Mouse (Mus musculus): Measurements from ENCODE around the gene Jmy. TPM values are rescaled to one million over a fixed set of nuclear protein-coding genes. Genes with fewer than 3 reads are reported as not detected.
"Not testable (repeated sequence)": the region's sequence is repeated elsewhere in the genome, so short reads cannot be mapped to it uniquely, and the experiment has no call there.

Jmy gene
- 10 to 100 TPM; 37.4 to 41.0 TPM for total RNA-seq (2021)
- long read RNA-seq, experiment 1, partial matches to known transcripts = 2 of 9 reads
- long read RNA-seq, experiment 1, other reads (novel, unspliced or antisense) = 7 of 9 reads
- long read RNA-seq, experiment 2, full-length matches to known transcripts = 1 of 5 reads
- long read RNA-seq, experiment 2, partial matches to known transcripts = 0 of 5 reads
- long read RNA-seq, experiment 2, other reads (novel, unspliced or antisense) = 4 of 5 reads

DNA sequence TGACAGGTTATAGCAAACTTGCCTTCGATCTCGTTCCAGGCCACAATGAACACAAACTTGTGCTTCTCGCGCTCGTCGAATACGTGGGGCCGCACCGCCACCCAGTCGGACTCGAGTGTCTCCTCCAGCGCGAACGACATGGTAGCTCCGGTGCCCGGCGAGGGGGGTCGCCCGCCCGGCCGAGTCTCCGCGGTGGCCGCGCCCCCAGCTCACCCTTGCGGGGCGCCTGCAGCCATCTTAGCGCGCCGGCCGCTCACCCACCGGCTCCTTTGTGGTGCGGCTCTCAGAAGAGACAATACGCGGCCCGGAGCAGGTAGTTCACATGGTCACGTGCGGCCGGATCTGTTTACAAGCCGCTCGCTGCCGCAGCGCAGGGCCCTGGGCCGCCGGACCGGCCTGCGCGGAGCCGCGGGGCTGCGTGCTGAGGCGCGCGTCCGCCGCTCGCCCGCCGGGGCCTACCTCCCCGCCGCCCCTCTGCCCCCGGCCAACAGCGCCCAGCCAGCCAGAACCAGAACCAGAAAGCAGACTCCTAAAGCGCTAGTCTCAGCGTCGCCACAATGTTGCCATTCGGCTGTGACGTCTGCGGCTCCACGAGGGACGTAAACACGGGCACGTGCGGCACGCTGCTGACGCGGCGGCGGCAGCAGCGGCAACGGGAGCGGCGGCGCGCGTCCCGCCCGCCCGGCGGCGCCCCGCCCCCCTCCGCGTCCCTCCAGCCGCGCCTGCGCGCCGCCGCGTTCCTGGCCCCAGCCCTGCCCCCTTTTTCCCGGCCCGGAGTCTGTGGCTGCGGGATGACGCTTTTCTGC, at the start of gene Jmy:
Gene Jmy, minus strand, starts transcription at position 642 of the 806 bp plus-strand sequence.
- intact Hi-C loops (cut with DNase I) = loop anchor here (2.0 kb wide), 3 partner anchors 47 to 197 kb away; no protein-coding TSS in a partner anchor

GRCm38 (mm10) chr13:93547641-93548040, 48.0 kb upstream of the Jmy start:
- Histone ChIP-seq H3K4me3 (no peak overlapping the region), H3K27ac (no peak overlapping the region)
- no peak for TF ChIP-seq CTCF (IDR thresholded peaks at IDR 0.05)
- intact Hi-C loops (cut with DNase I) = no loop called here
- DNase-seq (ENCODE audit: extremely low spot score in 1 of 2, low spot score in 2 of 2) = no peak

More for the DNA sequence above, at the start of gene Jmy:
- DNase-seq (ENCODE audit: extremely low spot score in 1 of 2, low spot score in 2 of 2) = peak; percentile 84 to 86
- peak within 1 kb of the TSS; percentile 99 for H3K4me3 ChIP-seq
- no peak for TF ChIP-seq CTCF (IDR thresholded peaks at IDR 0.05)
- H3K27ac ChIP-seq = peak within 1 kb of the TSS; percentile 92

DNA sequence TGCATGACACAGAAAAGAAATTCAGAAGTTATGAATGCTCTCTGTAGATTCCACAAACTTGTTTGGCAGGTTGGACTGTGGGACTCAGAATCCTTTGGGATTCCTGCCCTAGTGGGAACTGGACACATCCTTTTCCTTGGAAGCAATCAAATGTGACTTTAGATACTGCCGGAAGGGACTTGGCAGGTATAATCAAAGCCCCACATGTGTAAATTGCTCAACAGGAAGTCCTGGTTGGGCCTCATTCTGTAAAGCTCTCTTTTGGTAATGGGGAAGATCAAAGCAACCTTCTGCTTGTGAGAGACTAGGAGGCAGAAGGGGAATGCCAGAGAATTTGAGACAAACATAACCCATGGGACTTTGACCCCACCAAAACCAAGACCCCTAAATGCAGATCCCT, 46.4 kb upstream of the Jmy start:
- no peak for DNase-seq (ENCODE audit: extremely low spot score in 1 of 2, low spot score in 2 of 2)
- TF ChIP-seq CTCF (IDR thresholded peaks at IDR 0.05) = no peak
- Histone ChIP-seq H3K27ac (no peak overlapping the region), H3K4me3 (no peak overlapping the region)
- intact Hi-C loops (cut with DNase I) = no loop called here

DNA sequence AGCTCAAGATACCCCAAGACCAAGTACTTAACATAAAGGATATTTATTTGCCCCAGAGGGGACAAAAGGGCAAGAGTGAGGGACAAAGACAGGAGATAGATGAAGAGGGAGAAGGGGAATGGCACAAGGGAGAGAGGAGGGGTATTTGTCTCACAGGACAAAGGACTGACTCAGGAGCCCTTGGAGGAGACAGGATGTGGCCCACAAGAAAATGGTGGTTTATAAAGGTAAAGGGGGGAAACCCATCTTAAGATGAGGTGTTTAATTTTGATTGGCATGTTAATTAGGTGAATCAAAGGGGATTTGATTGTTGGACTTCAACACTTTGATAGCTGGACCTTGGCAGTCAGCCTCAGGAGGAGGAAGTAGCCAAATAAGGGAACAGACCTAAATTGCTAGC, 44.7 kb upstream of the Jmy start:
- Histone ChIP-seq H3K27ac (no peak overlapping the region), H3K4me3 (no peak overlapping the region)
- intact Hi-C loops (cut with DNase I) = no loop called here
- TF ChIP-seq CTCF (IDR thresholded peaks at IDR 0.05) = no peak
- DNase-seq (ENCODE audit: extremely low spot score in 1 of 2, low spot score in 2 of 2) = no peak

DNA sequence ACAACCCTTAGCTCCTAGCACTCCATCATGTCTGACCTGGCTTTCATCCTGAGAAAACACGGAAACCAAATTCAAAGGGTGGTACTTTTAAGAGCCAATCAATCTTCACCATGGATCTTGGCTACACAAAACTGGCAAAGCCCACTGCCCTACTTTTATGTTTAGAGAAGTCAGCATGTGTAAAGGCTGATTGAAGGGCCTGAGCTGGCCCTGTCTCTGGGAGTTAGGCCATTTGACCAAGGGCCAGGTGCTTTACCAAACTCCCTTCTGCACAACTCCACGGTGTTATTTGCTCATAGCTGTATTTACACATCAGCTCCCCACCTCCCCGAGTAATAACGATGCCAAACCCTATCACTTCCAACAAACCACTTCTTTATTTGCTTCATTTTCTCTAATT, 39.7 kb upstream of the Jmy start:
- no peak for DNase-seq (ENCODE audit: extremely low spot score in 1 of 2, low spot score in 2 of 2)
- intact Hi-C loops (cut with DNase I) = no loop called here
- TF ChIP-seq CTCF (IDR thresholded peaks at IDR 0.05) = no peak
- no peak overlapping the region for H3K4me3 ChIP-seq
- H3K27ac ChIP-seq = no peak overlapping the region

DNA sequence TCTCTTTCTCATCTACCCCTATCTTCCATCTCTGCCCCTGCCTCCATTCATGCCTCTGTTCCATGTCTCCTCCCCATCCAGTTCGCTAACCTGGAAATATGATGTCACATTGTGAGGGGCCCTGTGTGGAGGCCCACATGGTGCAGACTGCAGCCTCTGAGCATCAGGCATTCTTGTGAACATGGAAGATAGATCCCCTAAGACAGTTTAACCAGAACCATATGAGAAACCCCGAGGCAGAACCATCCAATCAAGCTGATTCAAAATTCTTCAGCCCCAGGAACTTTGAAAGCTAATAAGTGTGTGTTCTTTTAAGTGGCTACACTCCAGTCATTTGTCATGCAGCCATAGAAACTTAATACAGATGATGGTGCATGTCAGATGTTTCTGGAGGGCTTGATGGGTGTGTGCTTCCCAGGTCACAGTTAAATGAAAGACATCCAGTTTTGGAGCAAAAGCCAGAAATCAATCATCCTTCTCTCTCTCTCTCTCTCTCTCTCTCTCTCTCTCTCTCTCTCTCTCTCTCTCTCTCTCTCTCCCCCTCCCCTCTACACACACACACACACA, 19.2 kb upstream of the Jmy start:
- Histone ChIP-seq H3K4me3 (no peak overlapping the region), H3K27ac (no peak overlapping the region)
- DNase-seq (ENCODE audit: extremely low spot score in 1 of 2, low spot score in 2 of 2) = no peak
- intact Hi-C loops (cut with DNase I) = no loop called here
- no peak for TF ChIP-seq CTCF (IDR thresholded peaks at IDR 0.05)

DNA sequence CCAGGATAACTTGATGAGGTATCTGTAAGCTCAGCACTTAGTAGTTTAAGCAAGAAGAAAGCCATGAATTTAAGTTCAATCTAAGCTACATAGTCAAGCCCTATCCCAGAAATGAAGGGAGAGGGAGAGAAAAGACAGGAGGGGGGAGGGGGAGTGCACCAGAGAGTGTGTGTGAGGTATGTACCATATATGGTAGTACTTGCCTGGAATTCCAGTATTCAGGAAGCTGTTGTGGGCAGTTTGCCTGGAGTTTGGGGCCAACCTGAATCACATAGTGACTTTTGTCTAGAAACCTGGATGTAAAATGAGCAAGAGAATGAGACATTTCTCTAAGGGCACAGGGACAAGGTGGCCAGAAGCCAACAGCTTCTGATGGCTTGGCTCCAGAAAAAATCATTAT, 17.6 kb upstream of the Jmy start:
- H3K27ac ChIP-seq = no peak overlapping the region
- no peak overlapping the region for H3K4me3 ChIP-seq
- DNase-seq (ENCODE audit: extremely low spot score in 1 of 2, low spot score in 2 of 2) = no peak
- TF ChIP-seq CTCF (IDR thresholded peaks at IDR 0.05) = no peak
- intact Hi-C loops (cut with DNase I) = no loop called here

GRCm38 (mm10) chr13:93514000-93514795, 14.6 kb upstream of the Jmy start:
- intact Hi-C loops (cut with DNase I) = no loop called here
- no peak overlapping the region for H3K4me3 ChIP-seq
- DNase-seq (ENCODE audit: extremely low spot score in 1 of 2, low spot score in 2 of 2) = no peak
- H3K27ac ChIP-seq = no peak overlapping the region
- no peak for TF ChIP-seq CTCF (IDR thresholded peaks at IDR 0.05)

GRCm38 (mm10) chr13:93510447-93511180, 11.0 kb upstream of the Jmy start:
- H3K27ac ChIP-seq = no peak overlapping the region
- intact Hi-C loops (cut with DNase I) = no loop called here
- no peak for TF ChIP-seq CTCF (IDR thresholded peaks at IDR 0.05)
- DNase-seq (ENCODE audit: extremely low spot score in 1 of 2, low spot score in 2 of 2) = peak in 1 of 2 experiments; percentile 14
- H3K4me3 ChIP-seq = no peak overlapping the region

GRCm38 (mm10) chr13:93506920-93507319, 7.3 kb upstream of the Jmy start:
- intact Hi-C loops (cut with DNase I); DNase-seq (ENCODE audit: extremely low spot score in 1 of 2, low spot score in 2 of 2); H3K27ac ChIP-seq; H3K4me3 ChIP-seq: not testable (repeated sequence)

DNA sequence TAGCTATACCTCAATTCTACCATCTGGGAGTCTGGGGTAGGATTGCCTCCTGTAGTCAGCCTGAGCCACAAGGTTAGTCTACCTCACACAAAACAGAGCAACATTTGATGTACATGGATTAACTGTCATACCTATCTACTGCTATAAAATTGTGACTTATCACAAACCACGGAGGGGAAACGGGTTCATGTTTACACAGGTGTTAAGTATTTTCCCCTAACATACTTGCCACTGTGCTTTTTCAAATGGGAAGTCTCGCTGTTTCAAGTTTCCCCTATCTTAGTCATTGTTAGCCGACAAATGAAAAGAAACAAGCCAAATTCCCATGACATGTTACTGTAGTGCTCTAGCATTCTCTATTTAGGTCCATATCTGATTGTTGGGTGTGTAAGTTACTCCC, 2.1 kb upstream of the Jmy start:
- Histone ChIP-seq H3K27ac (no peak overlapping the region), H3K4me3 (no peak overlapping the region)
- DNase-seq (ENCODE audit: extremely low spot score in 1 of 2, low spot score in 2 of 2) = no peak
- no peak for TF ChIP-seq CTCF (IDR thresholded peaks at IDR 0.05)
- intact Hi-C loops (cut with DNase I) = no loop called here
